Mouse (Mus musculus): Measurements from ENCODE around the gene Asb6. TPM values are rescaled to one million over a fixed set of nuclear protein-coding genes. Genes with fewer than 3 reads are reported as not detected.

Asb6 gene
- total and polyA plus RNA-seq, 3 experiments, result 21.9 to 30.0 (median 23.7) TPM

- Histone ChIP-seq H3K36me3 (replicated peaks in 1 of 2; ENCODE audit: control insufficient read depth in 1 of 2, insufficient read depth in 1 of 2, low read length in 1 of 2) (no peaks in the 10 kb centered on the region), H3K9ac (ENCODE audit: insufficient read depth, low read depth) (no peak overlapping the region), H3K4me2 (ENCODE audit: insufficient read depth, low read depth, poor library complexity, severe bottlenecking) (no peak overlapping the region), H3K27me3 (replicated peaks) (peaks cover 88% of the 10 kb centered on the region), H3K79me2 (replicated peaks; ENCODE audit: control insufficient read depth, extremely low read depth, insufficient read depth, poor library complexity, severe bottlenecking) (no peaks in the 10 kb centered on the region), H3K9me3 (replicated peaks; ENCODE audit: low read length) (no peaks in the 10 kb centered on the region), H3K4me1 (ENCODE audit: control insufficient read depth in 1 of 2, insufficient read depth in 2 of 2) (peaks cover 4 to 5% of the 10 kb centered on the region in 2 experiments; a peak in 2 of 4 replicates), H3K4me3 (replicated peaks in 1 of 3; ENCODE audit: low read depth in 2 of 3, low read length in 2 of 3, poor library complexity in 1 of 3) (no peak overlapping the region), H3K27ac (ENCODE audit: insufficient read depth, low read depth) (no peak overlapping the region)
- dilution Hi-C loops (cut with MboI; ENCODE audit: extremely low pct_ligation_motif_present, extremely low pct_unique_long_range_greater_than_20kb, low sequenced_read_pairs) (no loop called here), in situ Hi-C loops (cut with MboI; ENCODE audit: low pct_ligation_motif_present, low pct_unique_long_range_greater_than_20kb, low sequenced_read_pairs) (no loop called here)
- DNase-seq (ENCODE audit: extremely low read depth), result no peak
- TF ChIP-seq HCFC1 (IDR thresholded peaks at IDR 0.05; ENCODE audit: low read depth, low read length) (no peak), ZNF384 (IDR thresholded peaks at IDR 0.05; ENCODE audit: low read depth, low read length) (no peak), CHD1 (IDR thresholded peaks at IDR 0.05; ENCODE audit: low read depth, low read length) (no peak), MYC (IDR thresholded peaks at IDR 0.05; ENCODE audit: low read depth, low read length) (no peak), CTCF (conservative IDR thresholded peaks at IDR 0.05 in 1 of 2, IDR thresholded peaks at IDR 0.05 in 1 of 2; ENCODE audit: low read depth in 2 of 2, low read length in 2 of 2) (no peak), MAX (IDR thresholded peaks at IDR 0.05; ENCODE audit: low read length) (no peak), USF2 (conservative IDR thresholded peaks at IDR 0.05; ENCODE audit: low read depth, low read length) (no peak), EP300 (IDR thresholded peaks at IDR 0.05; ENCODE audit: low read length) (no peak), TCF12 (IDR thresholded peaks at IDR 0.05; ENCODE audit: low read depth, low read length) (no peak), IRF4 (IDR thresholded peaks at IDR 0.05; ENCODE audit: low read depth, low read length) (no peak), POLR2A (IDR thresholded peaks at IDR 0.05; ENCODE audit: low read depth, low read length) (no peak), JUN (IDR thresholded peaks at IDR 0.05; ENCODE audit: insufficient read depth, low read depth, low read length) (no peak), NRF1 (IDR thresholded peaks at IDR 0.05; ENCODE audit: low read depth, low read length) (no peak)
Observed at GRCm38 (mm10) chr2:30848184-30848583, 18.1 kb upstream of the Asb6 start.

- no peaks in the 10 kb centered on the region for H3K36me3 ChIP-seq (replicated peaks in 1 of 2; ENCODE audit: control insufficient read depth in 1 of 2, insufficient read depth in 1 of 2, low read length in 1 of 2)
- H3K4me2 ChIP-seq (ENCODE audit: insufficient read depth, low read depth, poor library complexity, severe bottlenecking), result no peak overlapping the region
Observed at GRCm38 (mm10) chr2:30846723-30847122, 16.6 kb upstream of the Asb6 start.

GRCm38 (mm10) chr2:30846236-30846635 lies 16.1 kb upstream of the Asb6 start:
- no peak overlapping the region for H3K4me3 ChIP-seq (replicated peaks in 1 of 3; ENCODE audit: low read depth in 2 of 3, low read length in 2 of 3, poor library complexity in 1 of 3)
- no peak for DNase-seq (ENCODE audit: extremely low read depth)
- no peak for TF ChIP-seq JUN (IDR thresholded peaks at IDR 0.05; ENCODE audit: insufficient read depth, low read depth, low read length)
- no peak for TF ChIP-seq KAT2A (IDR thresholded peaks at IDR 0.05; ENCODE audit: insufficient replicate concordance, low read length)
- no peak for TF ChIP-seq POLR2A (IDR thresholded peaks at IDR 0.05; ENCODE audit: low read depth, low read length)
- TF ChIP-seq MAX (IDR thresholded peaks at IDR 0.05; ENCODE audit: low read length), result no peak
- no peak for TF ChIP-seq MAZ (IDR thresholded peaks at IDR 0.05; ENCODE audit: low read depth, low read length)
- no peak for TF ChIP-seq MAFK (IDR thresholded peaks at IDR 0.05; ENCODE audit: insufficient replicate concordance, low read length)
- TF ChIP-seq ZMIZ1 (IDR thresholded peaks at IDR 0.05; ENCODE audit: low read depth, low read length), result no peak
- no peak for TF ChIP-seq MYC (IDR thresholded peaks at IDR 0.05; ENCODE audit: low read depth, low read length)
- no peak for TF ChIP-seq SIN3A (IDR thresholded peaks at IDR 0.05; ENCODE audit: low read length)
- TF ChIP-seq UBTF (IDR thresholded peaks at IDR 0.05; ENCODE audit: low read depth, low read length), result no peak
- no peak for TF ChIP-seq HCFC1 (IDR thresholded peaks at IDR 0.05; ENCODE audit: low read depth, low read length)
- H3K79me2 ChIP-seq (replicated peaks; ENCODE audit: control insufficient read depth, extremely low read depth, insufficient read depth, poor library complexity, severe bottlenecking), result no peaks in the 10 kb centered on the region
- dilution Hi-C loops (cut with MboI; ENCODE audit: extremely low pct_ligation_motif_present, extremely low pct_unique_long_range_greater_than_20kb, low sequenced_read_pairs), result no loop called here
- no peak overlapping the region for H3K4me2 ChIP-seq (ENCODE audit: insufficient read depth, low read depth, poor library complexity, severe bottlenecking)
- H3K9me3 ChIP-seq (replicated peaks; ENCODE audit: low read length), result no peaks in the 10 kb centered on the region
- in situ Hi-C loops (cut with MboI; ENCODE audit: low pct_ligation_motif_present, low pct_unique_long_range_greater_than_20kb, low sequenced_read_pairs), result no loop called here
- no peaks in the 10 kb centered on the region for H3K36me3 ChIP-seq (replicated peaks in 1 of 2; ENCODE audit: control insufficient read depth in 1 of 2, insufficient read depth in 1 of 2, low read length in 1 of 2)
- H3K9ac ChIP-seq (ENCODE audit: insufficient read depth, low read depth), result no peak overlapping the region
- H3K27ac ChIP-seq (ENCODE audit: insufficient read depth, low read depth), result no peak overlapping the region
- peaks cover 85% of the 10 kb centered on the region for H3K27me3 ChIP-seq (replicated peaks)
- no peaks in the 10 kb centered on the region for H3K4me1 ChIP-seq (ENCODE audit: control insufficient read depth in 1 of 2, insufficient read depth in 2 of 2)

More at GRCm38 (mm10) chr2:30846723-30847122, 16.6 kb upstream of the Asb6 start:
- no peak overlapping the region for H3K9ac ChIP-seq (ENCODE audit: insufficient read depth, low read depth)
- H3K4me3 ChIP-seq (replicated peaks in 1 of 3; ENCODE audit: low read depth in 2 of 3, low read length in 2 of 3, poor library complexity in 1 of 3), result no peak overlapping the region
- in situ Hi-C loops (cut with MboI; ENCODE audit: low pct_ligation_motif_present, low pct_unique_long_range_greater_than_20kb, low sequenced_read_pairs) (no loop called here), dilution Hi-C loops (cut with MboI; ENCODE audit: extremely low pct_ligation_motif_present, extremely low pct_unique_long_range_greater_than_20kb, low sequenced_read_pairs) (no loop called here)
- peaks cover 85% of the 10 kb centered on the region for H3K27me3 ChIP-seq (replicated peaks)
- H3K4me1 ChIP-seq (ENCODE audit: control insufficient read depth in 1 of 2, insufficient read depth in 2 of 2), result no peaks in the 10 kb centered on the region
- H3K9me3 ChIP-seq (replicated peaks; ENCODE audit: low read length), result no peaks in the 10 kb centered on the region
- TF ChIP-seq MYC (IDR thresholded peaks at IDR 0.05; ENCODE audit: low read depth, low read length) (no peak), ZKSCAN1 (IDR thresholded peaks at IDR 0.05; ENCODE audit: borderline replicate concordance, low read depth, low read length) (no peak), ELF1 (IDR thresholded peaks at IDR 0.05; ENCODE audit: low read depth, low read length) (no peak), IRF4 (IDR thresholded peaks at IDR 0.05; ENCODE audit: low read depth, low read length) (no peak), JUND (conservative IDR thresholded peaks at IDR 0.05; ENCODE audit: low read depth, low read length) (no peak)
- no peaks in the 10 kb centered on the region for H3K79me2 ChIP-seq (replicated peaks; ENCODE audit: control insufficient read depth, extremely low read depth, insufficient read depth, poor library complexity, severe bottlenecking)
- DNase-seq (ENCODE audit: extremely low read depth), result no peak
- H3K27ac ChIP-seq (ENCODE audit: insufficient read depth, low read depth), result no peak overlapping the region
